Mouse (Mus musculus) liver, adult 2 months (tissue): ENCODE data around the gene Itgae. TPM values are rescaled to one million over a fixed set of nuclear protein-coding genes. Genes with fewer than 3 reads are reported as not detected.

Experiments
- DNase-seq: peaks from one replicate; pipeline ENCODE4 v3.0.0-alpha.2; 2011; ENCODE audit warnings: low read depth, low spot score; ENCODE audit errors: extremely low read depth
- H3K27ac ChIP-seq: fragments of 200-500 bp; replicated peaks from 2 replicates; pipeline ENCODE4 v1.5.1; 2012; ENCODE audit warnings: low read depth, mild to moderate bottlenecking, control low read depth, inconsistent platforms, low read length; ENCODE audit not compliant: insufficient read depth
- H3K27me3 ChIP-seq: fragments of 200-500 bp; 2 replicates; pipeline ENCODE4 v1.6.1; 2012; ENCODE audit warnings: mild to moderate bottlenecking, moderate library complexity, low read length, inconsistent platforms; ENCODE audit not compliant: control insufficient read depth, insufficient read depth
- H3K36me3 ChIP-seq: fragments of 200-500 bp; 2 replicates; pipeline ENCODE4 v1.6.1; 2012; ENCODE audit warnings: low read length, inconsistent platforms; ENCODE audit not compliant: control insufficient read depth, insufficient read depth
- H3K4me1 ChIP-seq: fragments of 200-500 bp; 2 replicates; pipeline ENCODE4 v1.6.1; 2011; ENCODE audit warnings: low read length; ENCODE audit not compliant: control insufficient read depth, insufficient read depth
- H3K4me3 ChIP-seq: fragments of 200-500 bp; 2 replicates; pipeline ENCODE4 v1.5.1; 2011; ENCODE audit warnings: low read depth, mild to moderate bottlenecking, control low read depth, low read length, moderate library complexity; ENCODE audit not compliant: insufficient read depth
- H3K79me2 ChIP-seq: fragments of 200-500 bp; 2 replicates; pipeline ENCODE4 v1.6.1; 2012; ENCODE audit warnings: inconsistent platforms, mild to moderate bottlenecking, low read length, moderate library complexity; ENCODE audit not compliant: control insufficient read depth, insufficient read depth
- H3K9ac ChIP-seq: fragments of 200-500 bp; 2 replicates; pipeline ENCODE4 v1.6.1; 2012; ENCODE audit warnings: low read depth, mild to moderate bottlenecking, control low read depth, inconsistent platforms, low read length
- CTCF ChIP-seq: fragments of 200-500 bp; IDR thresholded peaks from 2 replicates; pipeline ENCODE4 v1.5.1; 2011; ENCODE audit warnings: low read depth, low read length, control low read depth
- POLR2A ChIP-seq: fragments of 200-500 bp; IDR thresholded peaks from 2 replicates; pipeline ENCODE4 v1.6.1; 2011; ENCODE audit warnings: low read length, control low read depth; ENCODE audit not compliant: insufficient read depth; ENCODE audit errors: extremely low read depth
- WGBS: fragments of 180-500 bp; shearing (Covaris S2); methylation state at CpG from one replicate; pipeline ENCODE4 v1.1.7; 2018; 5-methylcytosine and 5-hydroxymethylcytosine counted together
- polyA plus RNA-seq: library from polyadenylated mRNA; depleted of rRNA; stranded (reverse); fragments of >200 nt; gene quantifications from 2 replicates; pipeline ENCODE4 v1.2.3, GENCODE M21; 2012
- total RNA-seq: library from RNA; depleted of rRNA; stranded (reverse); fragments of >200 nt; gene quantifications from 2 replicates; pipeline ENCODE4 v1.2.3, GENCODE M21; 2014

Gene Itgae
- total and polyA plus RNA-seq, 2 experiments: 0.17 to 0.18 TPM

DNA sequence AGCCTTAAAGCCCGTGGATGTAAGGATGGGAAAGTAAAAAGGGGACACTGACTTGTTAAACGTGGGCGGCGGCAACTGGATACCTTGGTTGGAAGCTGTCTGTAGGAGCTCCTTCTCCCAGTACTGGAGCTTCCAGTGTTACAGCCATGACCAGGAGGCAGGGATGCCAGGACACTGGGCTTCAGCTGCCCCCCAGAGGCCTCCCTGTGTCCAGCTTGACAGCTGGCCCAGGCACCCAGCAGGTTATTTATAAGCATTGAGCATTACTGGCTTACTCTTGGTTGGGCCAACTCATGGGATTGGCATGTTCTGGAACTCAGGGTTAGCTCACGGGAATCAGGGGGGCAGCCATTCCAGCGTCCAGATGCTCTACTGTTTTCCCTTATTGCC is 70.4 kb downstream of the Itgae start:
- DNase-seq: no peak

DNA sequence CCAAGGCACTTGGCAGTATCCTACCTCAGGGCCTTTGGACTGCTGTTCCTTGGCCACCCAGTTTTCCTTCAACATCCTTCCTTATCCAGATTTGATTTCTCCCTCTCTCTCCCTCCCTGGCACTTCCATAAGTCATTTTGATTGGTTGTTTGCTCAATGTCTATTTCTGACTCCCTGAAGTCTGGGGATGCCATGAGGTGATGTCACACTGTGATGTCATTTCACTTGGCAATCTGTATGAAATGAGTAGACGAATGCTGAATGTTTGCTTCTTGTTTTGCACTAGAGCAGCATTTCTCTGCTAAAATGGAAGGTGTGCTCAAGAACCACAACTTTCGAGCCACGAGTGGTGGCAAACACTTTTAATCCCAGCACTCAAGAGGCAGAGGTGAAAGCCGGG is 71.2 kb downstream of the Itgae start:
- H3K4me3 ChIP-seq: no peak overlapping the region
- TF ChIP-seq POLR2A (no peak), CTCF (no peak)
- WGBS: 85% methylated on average over 4 of the region's 4 CpGs
- no peaks in the 10 kb centered on the region for H3K36me3 ChIP-seq
- no peak overlapping the region for H3K9ac ChIP-seq
- H3K27me3 ChIP-seq: no peaks in the 10 kb centered on the region
- H3K27ac ChIP-seq: no peak overlapping the region
- no peak for DNase-seq
- peaks cover 3% of the 10 kb centered on the region; the same call in 1 of the 2 replicates for H3K4me1 ChIP-seq
- H3K79me2 ChIP-seq: no peaks in the 10 kb centered on the region

More for the DNA sequence above, 70.4 kb downstream of the Itgae start:
- no peaks in the 10 kb centered on the region for H3K36me3 ChIP-seq
- peaks cover 3% of the 10 kb centered on the region; the same call in 1 of the 2 replicates for H3K4me1 ChIP-seq
- no peaks in the 10 kb centered on the region for H3K27me3 ChIP-seq
- H3K9ac ChIP-seq: peak overlapping the region; percentile 32; the same call in 1 of the 2 replicates
- no peak overlapping the region for H3K27ac ChIP-seq
- H3K4me3 ChIP-seq: no peak overlapping the region
- 39% methylated on average over 6 of the region's 6 CpGs for WGBS
- TF ChIP-seq POLR2A (no peak), CTCF (no peak)
- no peaks in the 10 kb centered on the region for H3K79me2 ChIP-seq

GRCm38 (mm10) chr11:73162284-73162683 is 71.9 kb downstream of the Itgae start:
- no peaks in the 10 kb centered on the region for H3K79me2 ChIP-seq
- H3K36me3 ChIP-seq: no peaks in the 10 kb centered on the region
- H3K4me3 ChIP-seq: no peak overlapping the region
- peaks cover 3% of the 10 kb centered on the region; the same call in 1 of the 2 replicates for H3K4me1 ChIP-seq
- no peak for DNase-seq
- no peak overlapping the region for H3K27ac ChIP-seq
- no peak overlapping the region for H3K9ac ChIP-seq
- TF ChIP-seq CTCF (no peak), POLR2A (no peak)
- no peaks in the 10 kb centered on the region for H3K27me3 ChIP-seq
- whole genome bisulfite sequencing: 71% methylated on average over 5 of the region's 5 CpGs

DNA sequence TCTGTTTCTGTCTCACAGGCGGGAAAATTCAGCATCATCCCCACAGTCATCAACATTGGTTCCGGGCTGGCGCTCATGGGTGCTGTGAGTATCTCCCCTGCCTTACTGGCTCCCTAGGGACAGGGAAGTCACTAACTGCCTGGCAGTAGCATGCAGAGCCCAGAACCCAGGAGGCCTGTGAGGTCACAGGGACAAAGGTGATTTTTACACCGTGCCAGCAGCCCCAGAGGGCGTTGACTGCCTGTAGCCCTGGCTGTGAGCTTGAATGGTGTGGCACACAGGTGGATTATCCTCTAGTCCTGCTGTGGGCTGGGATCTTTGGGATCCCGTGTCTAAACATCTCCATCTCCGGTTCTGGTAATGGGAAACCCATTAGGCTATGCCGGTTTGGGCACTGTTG is 77.7 kb downstream of the Itgae start:
- H3K36me3 ChIP-seq: no peaks in the 10 kb centered on the region
- WGBS: 52% methylated on average over 8 of the region's 8 CpGs
- no peak overlapping the region for H3K4me3 ChIP-seq
- H3K4me1 ChIP-seq: peaks cover 13% of the 10 kb centered on the region
- peak; percentile 89 for DNase-seq
- no peak for TF ChIP-seq CTCF
- TF ChIP-seq POLR2A: no peak
- no peaks in the 10 kb centered on the region for H3K79me2 ChIP-seq
- no peak overlapping the region for H3K9ac ChIP-seq
- H3K27ac ChIP-seq: 0 out of 2 replicates have a peak overlapping the region, but pooled peaks have one; percentile 1
- H3K27me3 ChIP-seq: no peaks in the 10 kb centered on the region

DNA sequence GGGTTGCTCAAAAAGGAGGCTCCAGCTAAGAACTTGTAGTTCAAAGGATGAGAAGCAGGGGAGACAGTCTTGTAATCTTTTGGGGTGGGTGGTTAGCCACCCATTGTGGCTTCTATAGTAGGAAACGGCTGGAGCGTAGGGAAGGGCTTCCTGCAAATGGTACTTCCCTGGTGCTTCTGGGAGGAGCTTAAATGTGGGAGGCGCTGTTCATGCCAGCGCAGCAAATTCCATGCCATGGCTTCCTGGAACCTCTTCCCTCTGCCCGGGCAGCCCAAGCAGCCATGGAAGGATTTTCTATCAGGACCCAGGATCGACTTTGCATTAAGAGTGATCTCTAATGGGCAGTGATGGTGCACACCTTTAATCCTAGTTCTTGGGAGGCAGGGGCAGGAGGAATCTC is 78.2 kb downstream of the Itgae start:
- no peaks in the 10 kb centered on the region for H3K79me2 ChIP-seq
- H3K27ac ChIP-seq: no peak overlapping the region
- no peak overlapping the region for H3K4me3 ChIP-seq
- DNase-seq: peak; percentile 62
- TF ChIP-seq POLR2A (no peak), CTCF (no peak)
- WGBS: 53% methylated on average over 6 of the region's 6 CpGs
- H3K4me1 ChIP-seq: peaks cover 13% of the 10 kb centered on the region
- H3K36me3 ChIP-seq: no peaks in the 10 kb centered on the region
- H3K9ac ChIP-seq: no peak overlapping the region
- no peaks in the 10 kb centered on the region for H3K27me3 ChIP-seq

- 53% methylated on average over 4 of the region's 4 CpGs for WGBS
- no peak overlapping the region for H3K9ac ChIP-seq
- TF ChIP-seq CTCF (peak; percentile 79), POLR2A (no peak)
- H3K27me3 ChIP-seq: no peaks in the 10 kb centered on the region
- H3K79me2 ChIP-seq: no peaks in the 10 kb centered on the region
- H3K4me3 ChIP-seq: no peak overlapping the region
- DNase-seq: peak; percentile 57
- H3K36me3 ChIP-seq: no peaks in the 10 kb centered on the region; the same call in 1 of the 2 replicates
- H3K27ac ChIP-seq: no peak overlapping the region
- H3K4me1 ChIP-seq: peaks cover 13% of the 10 kb centered on the region
Observed at GRCm38 (mm10) chr11:73169231-73169630, 78.8 kb downstream of the Itgae start.
